Mouse (Mus musculus) liver, embryonic 13.5 days (tissue): ENCODE data around the gene Ccdc3. TPM values are rescaled to one million over a fixed set of nuclear protein-coding genes. Genes with fewer than 3 reads are reported as not detected.

Experiments
- polyA plus RNA-seq: library from polyadenylated mRNA; unstranded; fragments of >200 nt; fragmentation: Nextera tagmentation; extraction: Ambion mirVana; gene quantifications from 2 replicates; pipeline ENCODE4 v1.2.1, GENCODE M21; 2015

The Ccdc3 gene
- polyA plus RNA-seq, 1 experiment from 2014 or later, result 4.0 TPM

Other genes with a start within 250 kb of the Ccdc3 start
- gene Phyh, start 218.8 kb upstream of the Ccdc3 start, polyA plus RNA-seq, result 47.6 and 61.5 TPM in 2 replicates
- not detected in 2 replicates for gene Ucma, start 161.7 kb upstream of the Ccdc3 start, polyA plus RNA-seq
- gene Mcm10, start 125.0 kb upstream of the Ccdc3 start, polyA plus RNA-seq, result 39.3 and 47.0 TPM in 2 replicates
- gene Optn, start 73.7 kb upstream of the Ccdc3 start, polyA plus RNA-seq, result 15.2 and 18.4 TPM in 2 replicates